Mouse (Mus musculus) urinary bladder, postnatal 10 days (tissue): ENCODE data around the gene Olfr1495.
"Not testable (repeated sequence)": the region's sequence is repeated elsewhere in the genome, so short reads cannot be mapped to it uniquely, and the experiment has no call there.

ENCODE experiments used
- DNase-seq: peaks from one replicate; pipeline ENCODE4 v3.0.0; 2022; ENCODE audit warnings: low spot score

Olfr1495 gene

DNA sequence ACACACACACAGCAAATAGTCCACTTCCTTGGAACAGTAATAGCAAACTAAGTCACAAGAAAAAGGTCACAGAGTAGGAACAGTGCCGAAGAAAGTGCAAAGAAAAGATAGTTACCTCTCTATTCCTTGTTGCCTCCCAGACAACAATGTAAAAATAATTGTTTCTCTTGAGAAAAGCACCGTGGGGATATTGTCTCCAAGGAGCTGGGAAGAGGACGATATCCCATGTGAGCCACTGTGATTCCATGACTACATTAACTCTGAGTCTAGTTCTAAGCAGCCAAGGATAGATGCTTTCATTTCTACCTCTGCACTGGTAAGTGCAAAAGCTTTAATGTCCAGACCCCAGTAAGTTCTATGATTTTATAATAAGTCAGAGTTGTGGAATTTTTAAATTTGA is at the start of gene Olfr1495:
Gene Olfr1495, plus strand, starts transcription at position 301 of the 400 bp plus-strand sequence.
- DNase-seq, result no peak

DNA sequence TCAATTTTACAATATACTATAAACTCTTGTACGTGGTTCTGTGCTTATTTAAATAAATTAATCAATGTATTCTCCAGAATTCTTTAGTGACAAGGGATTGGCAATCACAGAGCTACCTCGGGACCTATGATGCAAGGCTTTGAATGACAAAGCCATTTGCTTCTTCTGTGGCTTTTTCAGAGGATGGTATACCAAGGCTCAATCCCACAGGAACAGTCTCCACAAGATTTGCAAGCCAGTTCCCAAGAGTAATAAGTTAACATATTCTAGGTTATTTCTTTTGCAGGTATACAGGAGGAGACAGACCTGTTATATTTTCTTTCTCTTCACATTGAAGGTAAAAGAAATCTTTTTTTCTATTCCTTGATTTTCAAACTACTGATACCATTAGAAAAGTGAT is 41.4 kb upstream of the Olfr1495 start, which contains the start of gene Olfr1493-ps1:
Gene Olfr1493-ps1, plus strand, starts transcription at position 301 of the 400 bp plus-strand sequence.
- no peak for DNase-seq

GRCm38 (mm10) chr19:13739428-13739827 is 25.0 kb upstream of the Olfr1495 start, which contains the start of gene Olfr1494:
TSS of gene Olfr1494 (plus strand) at chr19:13739728.
- DNase-seq, result no peak

DNA sequence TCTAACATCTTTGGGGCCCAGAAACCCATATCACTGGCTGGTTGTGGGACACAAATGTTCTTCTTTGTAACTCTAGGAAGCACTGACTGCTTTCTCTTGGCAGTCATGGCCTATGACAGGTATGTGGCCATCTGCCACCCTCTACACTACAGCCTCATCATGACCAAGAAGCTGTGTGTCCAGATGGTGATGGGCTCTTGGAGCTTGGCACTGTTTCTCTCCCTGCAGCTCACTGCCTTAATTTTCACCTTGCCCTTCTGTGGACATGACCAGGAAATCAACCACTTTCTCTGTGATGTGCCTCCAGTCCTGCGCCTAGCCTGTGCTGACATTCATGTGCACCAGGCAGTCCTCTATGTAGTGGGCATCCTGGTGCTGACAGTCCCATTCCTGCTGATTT is 15.0 kb upstream of the Olfr1495 start:
- DNase-seq, result no peak

- DNase-seq, result no peak
Measured at GRCm38 (mm10) chr19:13768565-13769276, 4.3 kb downstream of the Olfr1495 start.

- no peak for DNase-seq
Measured at GRCm38 (mm10) chr19:13777578-13777977, 13.2 kb downstream of the Olfr1495 start, which contains the start of gene Olfr1496. TSS of gene Olfr1496 (plus strand) at chr19:13777878.

DNA sequence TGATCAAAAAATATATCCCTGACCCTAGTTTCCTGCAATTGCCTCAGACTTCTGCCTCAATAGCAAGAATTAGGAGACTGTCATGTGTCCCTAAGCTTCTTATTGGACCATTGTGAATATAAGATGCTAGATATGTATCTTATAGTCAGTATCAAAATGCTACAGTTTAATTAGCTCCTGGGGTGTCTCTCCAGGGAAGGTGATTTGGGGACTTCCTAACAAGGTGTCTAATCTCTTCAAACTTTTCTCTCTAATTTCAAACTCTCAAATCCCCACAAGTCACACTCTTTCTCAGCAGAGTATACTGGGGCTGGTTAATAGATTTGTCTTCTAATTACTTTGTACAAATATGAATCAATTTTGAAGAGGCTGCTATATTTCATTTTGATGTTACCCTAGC is 33.7 kb downstream of the Olfr1495 start, which contains the start of gene Olfr1497:
Gene Olfr1497, minus strand, starts transcription at position 101 of the 400 bp plus-strand sequence.
- no peak for DNase-seq

DNA sequence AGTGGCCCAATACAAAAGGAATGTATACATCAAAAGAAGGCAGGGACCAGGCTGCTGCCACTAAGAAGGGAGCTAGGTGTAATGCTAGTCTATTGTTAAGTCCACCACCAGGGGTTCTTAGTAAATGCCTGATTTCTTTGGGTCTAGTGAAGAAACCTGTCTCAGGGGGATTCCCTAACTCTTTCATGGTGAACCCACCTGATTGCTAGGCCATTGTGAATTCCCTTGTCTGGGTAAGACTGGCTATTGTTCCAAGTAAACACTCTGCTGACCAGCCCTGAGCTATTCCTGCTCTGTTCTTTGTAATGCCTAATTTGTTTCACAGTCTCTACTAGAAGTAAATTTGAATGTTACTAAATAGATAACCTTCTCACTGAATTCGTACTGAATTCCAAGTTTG is 41.1 kb downstream of the Olfr1495 start:
- DNase-seq, result not testable (repeated sequence)

DNA sequence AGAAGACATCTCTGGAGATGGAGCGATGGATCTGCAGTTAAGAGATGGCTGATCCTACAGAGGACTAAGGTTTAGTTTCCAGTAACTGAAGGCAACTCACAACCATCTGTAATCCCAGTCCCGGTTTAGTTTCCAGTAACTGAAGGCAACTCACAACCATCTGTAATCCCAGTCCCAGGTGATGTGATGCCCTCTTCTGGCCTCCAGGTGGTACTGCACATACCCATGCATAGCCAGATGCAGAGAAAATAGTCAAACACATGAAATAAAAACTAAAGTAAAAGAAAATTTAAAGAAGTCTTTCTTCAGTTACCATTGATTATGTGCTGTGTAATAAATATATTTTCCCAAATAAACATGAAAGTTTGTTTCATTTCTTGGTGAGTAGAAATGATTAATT is 48.4 kb downstream of the Olfr1495 start:
- no peak for DNase-seq

- no peak for DNase-seq
Measured at GRCm38 (mm10) chr19:13818827-13819226, 54.4 kb downstream of the Olfr1495 start.

DNA sequence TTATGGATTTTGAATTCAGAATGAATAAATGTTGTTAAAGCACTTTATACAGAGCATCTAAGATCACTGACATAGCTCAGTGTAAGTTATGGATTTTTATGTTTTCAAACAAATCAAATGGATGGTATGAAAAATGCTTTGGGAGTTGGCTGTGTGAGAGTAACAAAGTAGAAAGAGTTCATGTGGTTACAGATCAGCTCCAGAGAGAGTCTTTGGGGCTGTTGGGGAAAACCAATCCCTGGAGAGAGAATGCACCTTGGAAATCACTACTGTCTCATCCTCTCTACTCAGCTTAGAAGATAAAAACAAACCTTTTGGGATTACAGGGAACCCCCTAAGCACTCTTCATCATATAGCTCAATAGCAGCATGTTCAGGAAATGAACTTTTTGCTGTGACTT is 54.9 kb downstream of the Olfr1495 start, which contains the start of gene Olfr1499:
Gene Olfr1499, minus strand, starts transcription at position 101 of the 400 bp plus-strand sequence.
- no peak for DNase-seq
